Mouse (Mus musculus): ENCODE data around the gene Epb41l4b. TPM values are rescaled to one million over a fixed set of nuclear protein-coding genes. Genes with fewer than 3 reads are reported as not detected.

Epb41l4b gene
- total and polyA plus RNA-seq, 2 experiments from 2014 or later, result 4.2 to 14.7 TPM

DNA sequence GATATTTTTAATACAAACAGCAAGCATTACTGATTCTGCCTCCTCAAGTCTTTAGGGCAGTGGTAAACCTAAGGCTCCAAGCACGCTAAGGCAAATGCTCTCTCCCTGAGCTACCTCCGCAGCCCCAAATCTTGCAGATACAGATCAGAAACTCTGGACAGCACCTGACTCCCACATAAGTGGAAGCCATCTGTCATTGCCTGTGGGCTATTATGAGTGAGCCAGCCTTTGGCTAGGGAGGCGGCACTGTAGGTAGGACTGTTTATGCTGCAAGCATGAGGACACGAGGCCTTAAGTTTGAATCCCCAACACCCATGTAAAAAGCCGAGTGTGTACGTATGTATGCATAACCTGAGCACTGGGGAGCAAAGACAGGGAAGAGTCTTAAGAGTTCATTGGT, 179.6 kb downstream of the Epb41l4b start:
- TF ChIP-seq CTCF (IDR thresholded peaks at IDR 0.05; ENCODE audit: low read depth), result no peak
- no peak for ATAC-seq
- WGBS, result 93% methylated on average over 6 of the region's 6 CpGs

DNA sequence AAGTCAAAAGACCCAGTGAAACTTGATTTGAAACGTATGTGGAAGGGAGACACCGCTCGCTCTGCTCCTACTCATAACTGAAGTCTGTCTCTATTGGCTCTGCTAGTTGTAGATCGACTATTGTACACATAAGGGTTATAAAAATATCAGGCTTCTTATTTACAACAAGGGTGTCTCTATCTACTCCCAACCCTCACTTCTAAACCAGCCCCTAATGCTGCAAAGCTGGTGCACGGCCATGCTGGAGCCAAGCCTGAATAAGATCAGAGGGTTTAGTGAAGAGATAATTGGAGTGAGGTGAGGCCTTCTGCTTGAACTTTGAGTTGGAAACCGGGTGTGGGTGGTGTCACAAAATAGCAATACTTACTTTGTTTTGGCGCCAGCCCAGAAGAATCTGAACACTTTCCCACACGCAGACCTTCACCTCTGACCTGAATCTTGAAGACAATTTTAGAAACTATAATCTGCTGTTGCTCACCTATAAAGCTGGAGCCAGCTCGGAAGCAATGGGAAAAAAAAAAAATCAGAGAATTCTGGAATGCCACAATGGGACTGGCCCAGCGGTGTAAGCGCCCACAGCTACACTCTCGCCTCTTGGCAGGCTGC, 181.8 kb downstream of the Epb41l4b start:
- H3K27ac ChIP-seq, result no peak overlapping the region
- H3K4me1 ChIP-seq (ENCODE audit: insufficient read depth, low read length), result no peaks in the 10 kb centered on the region
- H3K9me3 ChIP-seq (ENCODE audit: low read length), result no peaks in the 10 kb centered on the region
- H3K9ac ChIP-seq (replicated peaks; ENCODE audit: low read length), result no peak overlapping the region
- WGBS, result 83% methylated on average over 12 of the region's 12 CpGs
- no peak for TF ChIP-seq CTCF (IDR thresholded peaks at IDR 0.05; ENCODE audit: low read depth)
- DNase-seq (ENCODE audit: low spot score), result no peak
- no peak for ATAC-seq
- H3K4me3 ChIP-seq (ENCODE audit: low read length), result no peak overlapping the region
- H3K27me3 ChIP-seq (ENCODE audit: insufficient read depth, low read length), result no peaks in the 10 kb centered on the region
- H3K36me3 ChIP-seq (ENCODE audit: insufficient read depth, low read length), result peaks cover 18% of the 10 kb centered on the region
- H3K4me2 ChIP-seq (ENCODE audit: low read depth, low read length), result no peak overlapping the region

More for the DNA sequence above, 179.6 kb downstream of the Epb41l4b start:
- DNase-seq (ENCODE audit: low spot score), result no peak
- no peak overlapping the region for H3K27ac ChIP-seq
- H3K36me3 ChIP-seq (ENCODE audit: insufficient read depth, low read length), result peaks cover 35% of the 10 kb centered on the region
- H3K27me3 ChIP-seq (ENCODE audit: insufficient read depth, low read length), result no peaks in the 10 kb centered on the region
- no peak overlapping the region for H3K4me2 ChIP-seq (ENCODE audit: low read depth, low read length)
- H3K9me3 ChIP-seq (ENCODE audit: low read length), result no peaks in the 10 kb centered on the region
- no peak overlapping the region for H3K4me3 ChIP-seq (ENCODE audit: low read length)
- H3K9ac ChIP-seq (replicated peaks; ENCODE audit: low read length), result no peak overlapping the region
- H3K4me1 ChIP-seq (ENCODE audit: insufficient read depth, low read length), result no peaks in the 10 kb centered on the region

DNA sequence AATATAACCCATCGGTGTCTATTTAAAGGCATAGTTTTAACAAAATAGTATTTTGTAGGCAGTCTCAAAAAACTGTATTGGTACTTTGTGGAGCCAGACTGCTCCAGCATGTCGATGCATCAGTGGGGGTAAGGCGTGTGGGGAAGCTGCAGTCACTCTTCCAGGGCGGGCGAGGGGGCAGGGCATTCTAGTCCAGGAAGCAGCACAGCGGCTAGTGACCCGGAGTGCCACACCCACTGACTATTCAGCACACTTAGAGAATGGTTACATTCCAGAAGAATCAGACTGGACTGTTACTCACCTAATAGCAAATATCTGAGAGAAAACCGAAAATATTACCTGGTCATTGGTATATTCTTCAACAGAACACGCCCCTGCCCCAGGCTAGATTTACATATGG, 185.7 kb downstream of the Epb41l4b start:
- no peak for TF ChIP-seq CTCF (IDR thresholded peaks at IDR 0.05; ENCODE audit: low read depth)
- no peak overlapping the region for H3K27ac ChIP-seq
- H3K36me3 ChIP-seq (ENCODE audit: insufficient read depth, low read length), result peaks cover 11% of the 10 kb centered on the region; the same call in 1 of the 2 replicates
- H3K4me3 ChIP-seq (ENCODE audit: low read length), result no peak overlapping the region
- H3K4me2 ChIP-seq (ENCODE audit: low read depth, low read length), result no peak overlapping the region
- no peaks in the 10 kb centered on the region for H3K4me1 ChIP-seq (ENCODE audit: insufficient read depth, low read length)
- ATAC-seq, result no peak
- no peaks in the 10 kb centered on the region for H3K9me3 ChIP-seq (ENCODE audit: low read length)
- DNase-seq (ENCODE audit: low spot score), result no peak
- no peaks in the 10 kb centered on the region for H3K27me3 ChIP-seq (ENCODE audit: insufficient read depth, low read length)
- WGBS, result 64% methylated on average over 9 of the region's 9 CpGs
- H3K9ac ChIP-seq (replicated peaks; ENCODE audit: low read length), result no peak overlapping the region

DNA sequence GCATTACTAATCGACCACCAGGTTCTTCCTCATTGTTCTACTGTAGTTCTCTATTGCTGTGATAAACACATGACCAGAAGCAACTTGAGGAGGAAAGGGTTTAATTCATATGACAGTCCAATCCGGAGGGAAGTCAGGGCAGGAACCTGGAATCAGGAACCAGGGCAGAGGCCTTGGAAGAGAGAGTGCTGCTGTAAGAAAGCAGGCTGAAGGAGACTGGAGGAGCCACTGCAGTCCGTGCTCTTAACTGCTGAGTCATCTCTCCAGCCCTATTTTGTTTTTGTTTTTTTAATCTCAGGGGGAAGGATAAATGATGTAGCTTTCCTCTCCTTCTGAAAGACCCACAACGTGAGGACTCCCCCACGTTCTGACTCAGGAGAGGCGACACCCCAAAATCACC, 190.0 kb downstream of the Epb41l4b start:
- TF ChIP-seq CTCF (IDR thresholded peaks at IDR 0.05; ENCODE audit: low read depth), result no peak
- no peaks in the 10 kb centered on the region for H3K4me1 ChIP-seq (ENCODE audit: insufficient read depth, low read length)
- no peak for ATAC-seq
- no peak overlapping the region for H3K27ac ChIP-seq
- H3K9ac ChIP-seq (replicated peaks; ENCODE audit: low read length), result no peak overlapping the region
- WGBS, result 67% methylated on average over 5 of the region's 6 CpGs
- no peak overlapping the region for H3K4me2 ChIP-seq (ENCODE audit: low read depth, low read length)
- no peak for DNase-seq (ENCODE audit: low spot score)
- no peaks in the 10 kb centered on the region for H3K9me3 ChIP-seq (ENCODE audit: low read length)
- no peak overlapping the region for H3K4me3 ChIP-seq (ENCODE audit: low read length)
- no peaks in the 10 kb centered on the region for H3K27me3 ChIP-seq (ENCODE audit: insufficient read depth, low read length)
- H3K36me3 ChIP-seq (ENCODE audit: insufficient read depth, low read length), result no peaks in the 10 kb centered on the region; the same call in 1 of the 2 replicates

DNA sequence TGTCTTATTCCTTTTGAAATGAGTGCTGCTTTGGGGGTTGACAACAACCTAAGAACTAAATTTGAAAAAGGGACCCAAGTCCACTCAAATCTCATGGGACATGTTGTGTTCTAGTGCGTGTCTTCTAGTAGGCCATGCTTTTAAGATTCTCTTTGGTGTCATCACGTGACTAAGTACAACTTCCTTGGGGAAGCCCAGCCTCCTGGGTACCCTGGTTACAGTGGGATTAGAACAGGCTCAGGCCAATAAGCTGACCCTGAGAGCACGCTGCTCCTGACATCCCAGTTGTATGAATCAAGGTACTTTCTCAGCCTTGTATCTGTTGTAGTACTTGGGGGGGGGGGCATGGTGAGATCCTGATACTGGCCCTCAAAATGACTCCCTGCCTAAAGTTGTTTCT, 191.5 kb downstream of the Epb41l4b start:
- Histone ChIP-seq H3K9me3 (ENCODE audit: low read length) (no peaks in the 10 kb centered on the region), H3K4me3 (ENCODE audit: low read length) (no peak overlapping the region), H3K27me3 (ENCODE audit: insufficient read depth, low read length) (no peaks in the 10 kb centered on the region), H3K9ac (replicated peaks; ENCODE audit: low read length) (no peak overlapping the region), H3K36me3 (ENCODE audit: insufficient read depth, low read length) (no peaks in the 10 kb centered on the region), H3K4me1 (ENCODE audit: insufficient read depth, low read length) (no peaks in the 10 kb centered on the region), H3K4me2 (ENCODE audit: low read depth, low read length) (no peak overlapping the region), H3K27ac (no peak overlapping the region)
- no peak for DNase-seq (ENCODE audit: low spot score)
- TF ChIP-seq CTCF (IDR thresholded peaks at IDR 0.05; ENCODE audit: low read depth), result no peak
- 85% methylated on average over 3 of the region's 3 CpGs for WGBS
- no peak for ATAC-seq

DNA sequence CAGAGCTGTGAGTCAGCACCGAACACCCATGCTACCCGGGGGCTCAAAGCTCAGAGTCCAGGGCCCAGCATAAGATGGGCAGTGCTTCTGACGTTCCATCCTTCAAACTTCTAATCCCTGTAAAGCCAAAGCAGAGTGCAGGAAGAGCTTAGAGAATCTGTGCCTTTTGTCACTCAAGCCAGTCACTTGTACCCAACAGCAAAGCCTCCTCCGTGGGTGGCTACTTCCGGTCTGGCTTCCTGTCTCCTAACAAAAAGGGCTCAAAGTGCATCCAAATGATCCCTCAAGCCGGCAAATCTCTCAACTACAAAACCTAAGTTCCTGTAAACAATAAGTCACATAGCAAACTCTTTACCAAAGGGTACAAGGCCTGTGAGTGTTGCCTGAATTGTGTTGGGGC, 193.7 kb downstream of the Epb41l4b start:
- Histone ChIP-seq H3K4me2 (ENCODE audit: low read depth, low read length) (no peak overlapping the region), H3K27me3 (ENCODE audit: insufficient read depth, low read length) (no peaks in the 10 kb centered on the region), H3K9ac (replicated peaks; ENCODE audit: low read length) (no peak overlapping the region), H3K36me3 (ENCODE audit: insufficient read depth, low read length) (no peaks in the 10 kb centered on the region), H3K9me3 (ENCODE audit: low read length) (no peaks in the 10 kb centered on the region), H3K27ac (no peak overlapping the region), H3K4me3 (ENCODE audit: low read length) (no peak overlapping the region), H3K4me1 (ENCODE audit: insufficient read depth, low read length) (peaks cover 11% of the 10 kb centered on the region)
- no peak for TF ChIP-seq CTCF (IDR thresholded peaks at IDR 0.05; ENCODE audit: low read depth)
- no peak for ATAC-seq
- DNase-seq (ENCODE audit: low spot score), result no peak
- 78% methylated on average over 6 of the region's 6 CpGs for WGBS
